Mouse (Mus musculus): ENCODE data around the gene Sag.

Sag gene

GRCm38 (mm10) chr1:87854411-87854810 is 50.9 kb downstream of the Sag start:
- DNase-seq (ENCODE audit: low spot score), result peak; percentile 45

GRCm38 (mm10) chr1:87854851-87855251 is 51.4 kb downstream of the Sag start:
- no peak for DNase-seq (ENCODE audit: low spot score)

- no peak for DNase-seq (ENCODE audit: low spot score)
Observed at GRCm38 (mm10) chr1:87855522-87855921, 52.0 kb downstream of the Sag start.

- peak; percentile 69 for DNase-seq (ENCODE audit: low spot score)
Observed at GRCm38 (mm10) chr1:87856823-87857222, 53.3 kb downstream of the Sag start.

- DNase-seq (ENCODE audit: low spot score), result no peak
Observed at GRCm38 (mm10) chr1:87858031-87858430, 54.6 kb downstream of the Sag start.

- DNase-seq (ENCODE audit: low spot score), result no peak
Observed at GRCm38 (mm10) chr1:87858529-87858928, 55.0 kb downstream of the Sag start.

GRCm38 (mm10) chr1:87863602-87864001 is 60.1 kb downstream of the Sag start:
- no peak for DNase-seq (ENCODE audit: low spot score)

GRCm38 (mm10) chr1:87864889-87865288 is 61.4 kb downstream of the Sag start:
- no peak for DNase-seq (ENCODE audit: low spot score)

GRCm38 (mm10) chr1:87866672-87867071 is 63.2 kb downstream of the Sag start:
- DNase-seq (ENCODE audit: low spot score), result no peak

GRCm38 (mm10) chr1:87871546-87871945 is 68.1 kb downstream of the Sag start:
- no peak for DNase-seq (ENCODE audit: low spot score)

GRCm38 (mm10) chr1:87873081-87873480 is 69.6 kb downstream of the Sag start:
- no peak for DNase-seq (ENCODE audit: low spot score)

- no peak for DNase-seq (ENCODE audit: low spot score)
Observed at GRCm38 (mm10) chr1:87876065-87876464, 72.6 kb downstream of the Sag start.

GRCm38 (mm10) chr1:87877552-87878283 is 74.2 kb downstream of the Sag start:
- no peak for DNase-seq (ENCODE audit: low spot score)

- DNase-seq (ENCODE audit: low spot score), result no peak
Observed at GRCm38 (mm10) chr1:87879034-87879433, 75.6 kb downstream of the Sag start.

GRCm38 (mm10) chr1:87879494-87880325 is 76.2 kb downstream of the Sag start:
- peak; percentile 96 for DNase-seq (ENCODE audit: low spot score)

- no peak for DNase-seq (ENCODE audit: low spot score)
Observed at GRCm38 (mm10) chr1:87880326-87880627, 76.8 kb downstream of the Sag start.

GRCm38 (mm10) chr1:87880856-87881255 is 77.4 kb downstream of the Sag start:
- DNase-seq (ENCODE audit: low spot score), result peak; percentile 52

GRCm38 (mm10) chr1:87881726-87882125 is 78.2 kb downstream of the Sag start:
- DNase-seq (ENCODE audit: low spot score), result no peak

- no peak for DNase-seq (ENCODE audit: low spot score)
Observed at GRCm38 (mm10) chr1:87882554-87882953, 79.1 kb downstream of the Sag start.

GRCm38 (mm10) chr1:87890960-87891359 is 87.5 kb downstream of the Sag start:
- DNase-seq (ENCODE audit: low spot score), result peak; percentile 83

GRCm38 (mm10) chr1:87891634-87892033 is 88.2 kb downstream of the Sag start:
- DNase-seq (ENCODE audit: low spot score), result peak; percentile 75

GRCm38 (mm10) chr1:87892499-87892898 is 89.0 kb downstream of the Sag start:
- DNase-seq (ENCODE audit: low spot score), result no peak

- no peak for DNase-seq (ENCODE audit: low spot score)
Observed at GRCm38 (mm10) chr1:87893414-87893813, 89.9 kb downstream of the Sag start.

Measured in adipocyte (in vitro differentiated cells).